Mouse (Mus musculus) left cerebral cortex, adult 2 months (tissue): Measurements from ENCODE around the gene Samd1. TPM values are rescaled to one million over a fixed set of nuclear protein-coding genes. Genes with fewer than 3 reads are reported as not detected.

Experiments
- DNase-seq, 2 experiments: peaks; one replicate each; pipeline ENCODE4 v3.0.0; 2021 to 2022; ENCODE audit warnings: low spot score in 2 of 2, mixed read lengths in 1 of 2; ENCODE audit errors: extremely low spot score in 1 of 2
- H3K27ac ChIP-seq: fragments of 200-600 bp; 2 replicates; pipeline ENCODE4 v1.8.1; 2022
- H3K4me3 ChIP-seq: fragments of 200-600 bp; 2 replicates; pipeline ENCODE4 v1.8.1; 2022
- CTCF ChIP-seq: fragments of 200-600 bp; IDR thresholded peaks from 2 replicates; pipeline ENCODE4 v1.8.1; 2022; ENCODE audit warnings: antibody characterized with exemption, mild to moderate bottlenecking, moderate library complexity
- intact Hi-C: fragments of 180-260 bp; cut with DNase I; formaldehyde crosslinking; loops from one replicate; pipeline ENCODE4 v1.15.1; 2025
- microRNA-seq, 2 experiments: library from miRNA; unstranded; fragments of <30 nt; microRNA quantifications; one replicate each; pipeline ENCODE4 v1.2.0; 2021
- total RNA-seq, 2 experiments: library from RNA; stranded (reverse); gene quantifications; 2 replicates each; pipeline ENCODE4 v1.2.3; 2021

Samd1 gene
- total RNA-seq, 2 experiments from 2014 or later = 39.3 to 43.7 TPM

- no peak for DNase-seq
- intact Hi-C loops = loop anchor here (5.0 kb wide), 1 partner anchor 128 kb away; no protein-coding TSS in a partner anchor
- H3K4me3 ChIP-seq = no peak overlapping the region
- TF ChIP-seq CTCF = no peak
- no peak overlapping the region for H3K27ac ChIP-seq
These were observed 46.6 kb downstream of the Samd1 start for GRCm38 (mm10) chr8:84044103-84044502.

- intact Hi-C loops = loop anchor here (5.0 kb wide), 1 partner anchor 127 kb away; no protein-coding TSS in a partner anchor
- no peak for DNase-seq
- no peak for TF ChIP-seq CTCF
- Histone ChIP-seq H3K27ac (no peak within 1 kb of the TSS), H3K4me3 (no peak within 1 kb of the TSS)
These were observed 47.4 kb downstream of the Samd1 start, which contains the start of gene Rln3 for GRCm38 (mm10) chr8:84044900-84045299. Gene Rln3 (minus strand): TSS chr8:84045000.

GRCm38 (mm10) chr8:84046505-84046904, 49.0 kb downstream of the Samd1 start:
- intact Hi-C loops = no loop called here
- Histone ChIP-seq H3K4me3 (no peak overlapping the region), H3K27ac (no peak overlapping the region)
- TF ChIP-seq CTCF = no peak
- DNase-seq = no peak

- intact Hi-C loops = no loop called here
- TF ChIP-seq CTCF = no peak
- Histone ChIP-seq H3K27ac (no peak overlapping the region), H3K4me3 (no peak overlapping the region)
- DNase-seq = no peak
These were observed 50.7 kb downstream of the Samd1 start for GRCm38 (mm10) chr8:84048171-84048570.

Small RNA genes lying within 50 kb of the gene (microRNA-seq; reads per million reads assigned to microRNA genes)
- gene Mir1199 (0.97 to 2.6 reads per million in 2 experiments), gene Mir8111 (11.9 to 13.9 reads per million in 2 experiments)

Other genes with a start within 250 kb of the Samd1 start
- 100 to 1,000 TPM; 397 to 418 TPM for gene Adgrl1, start 97.6 kb upstream of the Samd1 start, total RNA-seq
- gene Gm10644, start 42.5 kb upstream of the Samd1 start, total RNA-seq = under 1 TPM; 0.44 to 0.63 TPM
- gene Asf1b, start 42.2 kb upstream of the Samd1 start, total RNA-seq = under 1 TPM; 0.35 to 0.66 TPM
- 100 to 1,000 TPM; 236 to 250 TPM for gene Prkaca, start 24.7 kb upstream of the Samd1 start, total RNA-seq
- under 1 TPM in 1 of 2 experiments, not detected in 1; 0.41 TPM for gene 1700067K01Rik, start 3.8 kb downstream of the Samd1 start, total RNA-seq
- 1 to 10 TPM; 1.0 to 1.3 TPM for gene 2210011C24Rik, start 14.5 kb downstream of the Samd1 start, total RNA-seq
- gene Palm3, start 23.8 kb downstream of the Samd1 start, total RNA-seq = 1 to 10 TPM; 2.2 to 2.7 TPM
- under 1 TPM; 0.23 to 0.41 TPM for gene Il27ra, start 44.9 kb downstream of the Samd1 start, total RNA-seq
- not detected for gene Rln3, start 47.3 kb downstream of the Samd1 start, total RNA-seq
- 1 to 10 TPM; 2.8 to 3.5 TPM for gene Gm10643, start 67.5 kb downstream of the Samd1 start, total RNA-seq
- 10 to 100 TPM; 27.1 to 30.0 TPM for gene Rfx1, start 69.2 kb downstream of the Samd1 start, total RNA-seq
- gene Dcaf15, start 107.1 kb downstream of the Samd1 start, total RNA-seq = 10 to 100 TPM; 17.9 to 18.0 TPM
- gene Podnl1, start 128.3 kb downstream of the Samd1 start, total RNA-seq = not detected
- 10 to 100 TPM; 49.9 to 52.2 TPM for gene Cc2d1a, start 150.3 kb downstream of the Samd1 start, total RNA-seq
- 1 to 10 TPM; 2.0 to 2.8 TPM for gene 4930432K21Rik, start 150.4 kb downstream of the Samd1 start, total RNA-seq
- 1 to 10 TPM; 2.0 to 3.0 TPM for gene Nanos3, start 187.5 kb downstream of the Samd1 start, total RNA-seq
- 10 to 100 TPM; 15.1 to 17.8 TPM for gene Zswim4, start 239.4 kb downstream of the Samd1 start, total RNA-seq